Mouse (Mus musculus) E14TG2a.4 (cell line): ENCODE results near the gene Nr4a1.

Experiments
- CTCF ChIP-seq: conservative IDR thresholded peaks from 2 replicates; pipeline ENCODE4 v1.5.1; 2014; ENCODE audit warnings: low read length
- NANOG ChIP-seq: IDR thresholded peaks from 2 replicates; pipeline ENCODE4 v1.6.1; 2014; ENCODE audit warnings: borderline replicate concordance, low read length, mixed read lengths

GRCm38 (mm10) chr15:101253886-101254795 lies at the start of gene Nr4a1:
- no peak for TF ChIP-seq CTCF
- no peak for TF ChIP-seq NANOG
